Mouse (Mus musculus) frontal cortex, postnatal 10 days (tissue): ENCODE data around the gene Rab27a.
"Not testable (repeated sequence)": the region's sequence is repeated elsewhere in the genome, so short reads cannot be mapped to it uniquely, and the experiment has no call there.

Experiments used
- DNase-seq, 2 experiments: peaks; one replicate each; pipeline ENCODE4 v3.0.0; 2022; ENCODE audit warnings: low spot score in 2 of 2, mixed read lengths in 1 of 2

Gene Rab27a

DNA sequence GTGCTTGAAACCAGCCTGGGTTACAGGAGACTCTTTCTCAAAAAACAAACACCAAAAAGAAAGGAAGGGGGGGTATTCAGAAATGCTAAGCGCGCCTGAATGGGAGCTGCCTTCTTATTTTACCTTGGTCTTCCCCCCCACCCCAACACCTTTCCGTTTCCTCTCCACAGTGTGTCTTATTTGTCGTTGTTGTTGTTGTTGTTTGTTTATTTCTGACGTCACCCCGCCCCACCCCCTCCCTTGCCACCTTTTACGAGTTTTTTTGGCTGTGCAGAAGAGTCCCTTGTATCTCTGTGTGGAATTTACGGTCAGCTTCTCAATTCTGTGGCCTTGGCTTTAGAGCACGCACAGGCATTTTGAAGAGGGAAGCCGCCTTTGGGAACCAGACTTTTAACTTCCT lies 1.1 kb downstream of the Rab27a start:
- DNase-seq = no peak

GRCm38 (mm10) chr9:73047906-73048305 lies 3.3 kb downstream of the Rab27a start:
- DNase-seq = no peak

DNA sequence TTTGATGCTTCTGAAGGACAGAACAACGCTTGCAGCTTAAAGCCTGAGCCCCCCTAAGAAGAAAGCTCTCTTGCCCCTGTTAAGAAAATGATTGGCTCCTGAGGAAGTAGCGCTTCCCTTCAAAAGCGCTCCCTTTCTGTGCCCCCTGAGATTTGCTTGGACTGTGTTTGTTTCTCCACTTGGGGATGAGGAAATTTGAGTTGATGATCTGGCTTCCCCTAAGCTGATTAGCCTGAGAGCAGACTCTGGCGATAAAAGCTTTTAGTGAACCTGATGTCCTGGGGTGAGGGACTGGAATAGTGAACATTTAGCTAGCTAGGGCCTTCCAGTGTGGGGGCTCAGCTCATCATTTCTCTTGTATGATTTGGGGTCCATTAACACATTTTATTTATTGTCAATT lies 4.3 kb downstream of the Rab27a start:
- DNase-seq = no peak

DNA sequence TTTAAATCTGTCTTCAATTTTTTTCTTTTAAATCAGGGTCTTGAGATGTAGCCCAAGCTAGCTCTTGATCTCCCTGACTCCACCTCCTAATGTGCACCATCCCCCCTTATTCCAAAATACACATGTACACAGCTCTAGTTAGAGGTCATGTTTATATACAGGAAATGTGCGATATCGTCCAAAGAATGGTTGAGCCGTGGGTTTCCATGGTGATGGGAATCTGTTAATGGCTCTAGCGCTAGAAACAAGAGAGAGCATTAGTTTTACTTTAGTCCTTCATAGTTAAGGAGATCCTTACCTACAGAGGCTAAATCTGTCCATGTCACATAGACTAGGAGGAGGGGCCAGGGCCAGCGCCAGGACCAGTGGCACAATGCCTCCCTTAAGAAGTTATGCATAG lies 5.2 kb downstream of the Rab27a start:
- no peak for DNase-seq

- DNase-seq = no peak
These were observed 6.0 kb downstream of the Rab27a start for GRCm38 (mm10) chr9:73050606-73051005.

GRCm38 (mm10) chr9:73055441-73055911 lies 10.8 kb downstream of the Rab27a start:
- DNase-seq = no peak

GRCm38 (mm10) chr9:73059224-73059623 lies 14.6 kb downstream of the Rab27a start:
- no peak for DNase-seq

DNA sequence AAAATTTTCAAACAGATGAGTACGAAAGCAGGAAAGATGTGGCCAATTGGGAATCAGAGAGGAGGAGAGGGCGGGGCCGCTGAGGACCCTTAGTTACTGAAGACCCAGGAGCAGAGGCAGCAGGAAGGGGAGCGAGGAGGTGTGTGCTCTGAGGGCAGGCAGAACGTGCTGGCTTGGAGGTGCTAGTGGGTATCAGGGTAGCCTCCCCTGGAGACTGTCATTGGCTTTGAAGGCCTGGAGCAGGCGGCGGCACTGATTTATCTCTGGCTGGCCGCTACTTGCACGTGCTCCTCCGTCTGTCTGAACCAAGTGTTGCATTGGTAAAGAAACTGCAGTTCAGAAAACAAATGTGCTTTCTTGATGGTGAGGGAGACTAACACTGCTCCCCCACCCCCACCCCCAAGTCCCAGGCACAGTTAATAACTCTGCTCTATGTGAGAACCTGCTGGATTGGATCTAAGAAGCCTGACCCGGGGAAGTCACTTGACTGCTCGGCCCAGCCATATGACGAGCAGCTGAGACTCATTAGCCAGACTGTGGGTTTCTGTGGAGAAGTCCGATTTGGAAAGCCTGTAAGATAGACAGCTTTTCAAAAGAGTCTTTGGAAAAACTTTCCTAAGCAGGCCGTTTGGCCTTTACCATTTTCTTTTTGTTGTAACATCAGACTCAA lies 19.1 kb downstream of the Rab27a start:
- no peak for DNase-seq

DNA sequence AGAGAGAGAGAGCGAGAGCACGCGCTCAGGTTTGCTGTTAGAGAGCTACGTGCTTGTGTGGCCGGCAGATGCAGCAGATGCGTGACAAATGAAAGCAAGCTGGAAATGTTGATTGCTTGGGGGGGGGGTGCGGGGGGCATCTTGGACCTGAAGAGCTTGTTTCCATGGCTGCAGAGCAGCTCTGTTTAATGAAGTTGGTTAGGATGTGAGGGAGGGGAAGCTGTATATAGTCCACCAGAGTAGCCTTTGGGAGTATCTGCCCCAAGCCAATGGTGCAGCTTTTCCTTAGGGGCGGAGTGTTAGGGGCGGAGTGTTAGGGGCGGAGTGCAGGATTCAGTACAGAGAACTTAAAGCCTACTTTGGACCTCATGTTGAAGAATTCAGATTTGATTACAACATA lies 22.4 kb downstream of the Rab27a start:
- DNase-seq = no peak

DNA sequence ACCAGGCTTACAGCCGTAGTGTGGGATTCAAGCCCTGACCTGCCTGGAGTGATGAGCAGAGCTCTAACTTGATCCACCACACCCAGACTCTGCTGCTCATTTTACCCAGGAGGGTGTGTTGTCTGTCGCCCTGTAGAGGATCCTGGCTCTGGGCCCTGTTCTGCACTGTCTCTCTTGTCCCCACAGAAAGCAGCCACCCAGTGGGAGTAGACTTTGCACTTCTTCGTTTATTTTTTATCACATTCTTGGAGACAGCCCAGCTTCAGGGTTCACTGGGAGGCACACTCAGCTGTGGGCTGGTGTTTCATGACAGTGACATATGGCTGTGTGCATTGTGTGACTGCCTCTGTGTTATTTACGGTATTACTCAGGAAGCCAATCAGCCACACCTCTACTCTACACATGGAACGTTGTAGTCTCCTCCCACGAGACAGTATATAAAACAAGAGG lies 23.6 kb downstream of the Rab27a start:
- peak in 1 of 2 experiments; percentile 55 for DNase-seq

DNA sequence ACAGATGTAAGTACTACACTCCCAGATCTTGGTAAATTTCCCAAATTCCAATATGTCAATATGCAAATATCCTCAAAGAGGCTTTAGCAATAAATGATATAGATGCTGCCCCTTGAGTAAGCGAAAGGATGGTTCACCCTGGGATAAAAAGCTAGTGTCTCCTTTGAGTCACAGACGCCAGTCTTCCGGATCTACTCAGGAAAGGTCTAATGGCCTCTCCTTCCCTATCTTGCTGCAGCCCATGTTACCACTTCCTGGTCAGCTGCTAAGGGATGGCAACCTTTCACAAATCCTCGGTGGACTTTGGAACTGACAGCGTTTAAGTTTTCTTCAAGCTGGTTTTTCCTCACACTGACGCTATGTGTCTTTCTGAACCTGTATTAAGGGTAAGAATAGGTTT lies 24.0 kb downstream of the Rab27a start:
- no peak for DNase-seq

GRCm38 (mm10) chr9:73070971-73071659 lies 26.5 kb downstream of the Rab27a start:
- DNase-seq = no peak

GRCm38 (mm10) chr9:73072426-73072825 lies 27.8 kb downstream of the Rab27a start:
- DNase-seq = no peak

DNA sequence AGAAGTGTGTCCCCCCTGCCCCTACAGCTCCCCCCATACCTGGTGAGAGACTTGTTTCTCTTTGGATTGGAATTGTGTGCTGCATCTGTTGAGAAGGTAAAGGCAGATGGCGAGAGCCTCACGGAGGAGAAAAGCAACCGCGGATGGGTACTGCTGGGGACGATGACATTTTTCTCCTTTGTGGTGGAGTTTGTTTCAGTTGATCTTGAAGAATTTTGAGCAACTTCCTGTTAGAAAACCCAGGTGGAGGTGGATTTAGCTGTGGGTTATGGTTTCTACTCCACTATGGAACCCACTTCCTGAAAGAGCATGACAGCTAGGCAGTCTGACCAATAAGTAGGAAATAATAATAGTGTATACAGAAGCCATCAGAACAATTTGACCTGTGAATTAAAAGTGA lies 28.5 kb downstream of the Rab27a start:
- DNase-seq = no peak

DNA sequence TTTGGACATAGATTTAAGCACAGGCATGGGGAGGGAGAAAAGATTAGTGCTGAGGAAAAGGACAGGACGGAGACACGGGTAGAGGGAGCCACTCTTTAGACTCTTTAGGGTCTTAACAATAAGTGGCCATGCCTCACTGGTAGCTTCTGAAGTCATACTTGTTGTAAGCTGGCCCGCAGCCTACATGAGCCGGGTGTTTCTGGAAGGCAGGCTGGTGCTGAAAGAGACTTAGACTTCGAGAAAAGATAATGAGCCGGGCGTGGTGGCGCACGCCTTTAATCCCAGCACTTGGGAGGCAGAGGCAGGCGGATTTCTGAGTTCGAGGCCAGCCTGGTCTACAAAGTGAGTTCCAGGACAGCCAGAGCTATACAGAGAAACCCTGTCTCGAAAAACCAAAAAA lies 34.7 kb downstream of the Rab27a start:
- DNase-seq = not testable (repeated sequence)

GRCm38 (mm10) chr9:73079801-73080325 lies 35.2 kb downstream of the Rab27a start:
- no peak for DNase-seq

DNA sequence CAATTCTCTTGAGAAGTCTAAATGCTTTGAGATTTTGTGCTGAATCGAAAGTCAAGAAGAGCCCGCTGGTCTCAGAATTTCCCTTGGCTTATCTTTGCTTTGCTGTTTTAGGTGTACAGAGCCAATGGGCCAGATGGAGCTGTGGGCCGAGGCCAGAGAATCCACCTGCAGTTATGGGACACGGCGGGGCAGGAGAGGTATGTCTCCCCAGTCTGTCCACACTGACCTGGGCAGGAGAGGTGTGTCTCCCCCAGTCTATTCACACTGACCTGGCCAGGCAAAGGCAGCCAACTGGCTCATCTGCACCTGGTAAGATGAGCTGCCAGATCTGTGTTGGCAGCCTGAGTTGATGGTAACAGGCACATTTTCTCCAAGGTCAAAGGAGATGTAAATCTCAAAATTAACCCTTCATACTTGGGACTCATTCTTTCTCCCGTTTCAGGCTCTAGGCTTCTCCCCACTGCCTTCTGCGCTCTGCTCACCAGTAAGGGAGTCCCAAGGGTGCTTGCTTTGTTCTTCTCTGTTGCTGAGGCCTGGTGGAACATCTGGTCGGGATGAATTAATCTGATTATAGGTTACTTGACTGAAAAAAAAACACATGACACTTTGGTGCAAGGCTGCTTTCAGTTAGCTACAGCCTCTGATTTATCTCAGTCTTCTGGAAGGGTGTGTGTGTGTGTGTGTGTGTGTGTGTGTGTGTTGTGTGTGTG lies 37.8 kb downstream of the Rab27a start:
- no peak for DNase-seq

DNA sequence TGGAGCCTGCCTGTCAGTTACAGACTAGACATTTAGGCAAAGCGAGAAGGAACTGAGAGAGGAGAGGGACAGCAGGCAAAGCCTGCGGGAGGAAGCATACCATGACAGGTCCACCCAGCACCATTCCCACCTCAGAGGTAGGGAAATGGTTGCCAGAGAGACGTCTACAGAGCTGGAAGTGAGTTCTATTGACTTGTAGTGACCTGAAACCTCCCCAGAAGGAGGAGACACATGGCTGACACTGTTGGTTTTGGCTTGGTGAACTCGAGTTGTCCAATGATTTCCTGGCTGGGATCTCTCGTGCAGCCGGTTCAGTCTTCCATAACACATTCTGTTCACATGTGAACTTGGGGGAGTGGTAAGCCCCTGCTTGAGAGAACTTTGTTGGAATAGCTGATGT lies 39.3 kb downstream of the Rab27a start:
- no peak for DNase-seq

DNA sequence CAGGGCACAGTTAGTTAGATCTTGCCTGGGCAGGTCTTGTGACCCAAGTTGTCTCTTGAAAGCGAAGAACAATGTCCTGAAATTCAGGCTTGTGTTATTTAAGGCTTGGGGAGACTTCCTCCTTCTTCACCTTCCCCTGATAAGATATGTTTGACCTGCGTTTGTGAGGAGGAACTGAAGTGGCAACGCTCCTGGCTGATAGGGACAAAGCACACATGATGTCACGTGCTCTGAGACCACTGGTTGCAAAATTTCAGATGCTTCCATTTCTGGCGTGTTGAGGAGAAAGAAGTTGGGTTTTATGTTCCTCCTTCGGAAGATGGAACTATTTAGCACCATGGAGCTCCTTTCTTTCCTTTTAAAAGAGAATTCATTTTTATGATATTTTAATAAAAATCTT lies 41.2 kb downstream of the Rab27a start:
- DNase-seq = no peak

- DNase-seq = no peak
These were observed 42.5 kb downstream of the Rab27a start for GRCm38 (mm10) chr9:73087121-73087520.

- no peak for DNase-seq
These were observed 42.9 kb downstream of the Rab27a start for GRCm38 (mm10) chr9:73087581-73087980.

GRCm38 (mm10) chr9:73089222-73089920 lies 44.7 kb downstream of the Rab27a start:
- DNase-seq = no peak
